Mouse (Mus musculus): ENCODE data around the gene Dtnbp1. TPM values are rescaled to one million over a fixed set of nuclear protein-coding genes. Genes with fewer than 3 reads are reported as not detected.
A peak's percentile ranks its signal among the peaks of the same experiment; 100 is the strongest.

The Dtnbp1 gene
- polyA plus RNA-seq, 1 experiment from 2014 or later: 133 TPM

DNA sequence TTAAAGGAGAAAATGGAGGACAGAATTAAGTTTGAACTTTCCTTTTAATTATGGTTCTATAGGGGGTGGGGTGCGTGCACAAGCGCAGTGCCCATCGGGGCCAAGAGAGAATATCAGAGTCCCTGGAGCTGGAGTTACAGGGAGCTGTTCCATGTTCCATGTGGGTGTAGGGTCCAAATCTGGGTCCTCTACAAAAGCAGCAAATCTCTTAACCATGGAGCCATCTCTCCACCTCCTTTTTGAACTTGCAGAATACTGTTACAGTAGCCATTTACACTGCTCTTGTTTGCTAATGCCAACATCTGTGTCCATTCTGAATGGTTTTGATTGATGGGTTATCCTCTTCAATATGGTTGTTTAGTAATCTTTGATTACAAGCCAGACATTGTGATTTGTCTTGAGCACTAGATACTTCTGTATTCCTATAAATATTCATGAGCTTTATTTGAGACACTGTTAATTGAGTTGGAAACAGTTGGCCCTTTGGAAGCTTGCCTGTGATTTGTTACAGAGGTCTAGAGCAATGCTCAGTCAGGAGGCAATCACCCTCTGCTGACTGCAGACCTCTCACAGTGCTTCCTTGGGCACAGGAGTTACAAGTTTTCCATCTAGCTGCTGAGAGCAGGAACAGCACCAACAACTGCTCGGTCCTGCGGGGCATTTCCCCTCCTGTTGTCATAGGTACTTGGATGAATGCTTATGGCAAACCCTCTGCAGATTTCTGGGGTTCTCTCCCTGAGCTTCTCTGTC is 41.2 kb downstream of the Dtnbp1 start:
- no peak overlapping the region for H3K4me3 ChIP-seq (ENCODE audit: low read length)
- no peak overlapping the region for H3K27ac ChIP-seq (ENCODE audit: low read depth, low read length)
- WGBS: 65% methylated on average over 5 of the region's 5 CpGs
- peaks cover 5% of the 10 kb centered on the region for H3K4me1 ChIP-seq (ENCODE audit: control insufficient read depth, insufficient read depth, low read depth, low read length)
- peak; percentile 93 for ATAC-seq
- no peak overlapping the region for H3K9ac ChIP-seq (ENCODE audit: low read depth, low read length)
- no peak overlapping the region for H3K4me2 ChIP-seq (ENCODE audit: low read length)
- no peaks in the 10 kb centered on the region for H3K27me3 ChIP-seq (replicated peaks; ENCODE audit: control insufficient read depth, insufficient read depth, low read length)
- no peaks in the 10 kb centered on the region for H3K36me3 ChIP-seq (ENCODE audit: control insufficient read depth, insufficient read depth, low read length)
- H3K9me3 ChIP-seq (ENCODE audit: control insufficient read depth, low read length): no peaks in the 10 kb centered on the region

DNA sequence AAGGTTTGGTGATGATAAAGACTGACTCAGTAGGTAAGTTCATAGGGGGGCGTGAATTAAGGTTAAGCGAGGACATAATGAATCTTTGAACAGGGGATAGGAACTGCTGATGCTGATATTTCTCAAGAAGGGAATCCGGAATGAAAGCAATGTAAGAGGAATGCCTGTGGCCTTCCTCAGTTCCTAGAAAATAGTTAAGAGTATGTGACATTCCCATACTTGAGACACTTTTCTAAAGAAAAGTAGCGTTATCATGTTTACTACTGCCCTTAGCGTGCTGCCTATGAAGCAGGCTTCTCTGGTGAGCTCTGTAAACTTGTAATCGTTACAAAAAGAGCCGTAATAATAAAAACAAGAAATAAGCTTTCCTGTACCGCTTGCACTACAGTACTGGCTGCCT is 44.9 kb downstream of the Dtnbp1 start:
- Histone ChIP-seq H3K9ac (ENCODE audit: low read depth, low read length) (no peak overlapping the region), H3K27ac (ENCODE audit: low read depth, low read length) (no peak overlapping the region), H3K4me3 (ENCODE audit: low read length) (no peak overlapping the region), H3K27me3 (replicated peaks; ENCODE audit: control insufficient read depth, insufficient read depth, low read length) (no peaks in the 10 kb centered on the region), H3K4me1 (ENCODE audit: control insufficient read depth, insufficient read depth, low read depth, low read length) (peaks cover 5% of the 10 kb centered on the region), H3K36me3 (ENCODE audit: control insufficient read depth, insufficient read depth, low read length) (no peaks in the 10 kb centered on the region), H3K9me3 (ENCODE audit: control insufficient read depth, low read length) (no peaks in the 10 kb centered on the region), H3K4me2 (ENCODE audit: low read length) (no peak overlapping the region)
- no peak for ATAC-seq
- WGBS: 91% methylated on average over 8 of the region's 8 CpGs

DNA sequence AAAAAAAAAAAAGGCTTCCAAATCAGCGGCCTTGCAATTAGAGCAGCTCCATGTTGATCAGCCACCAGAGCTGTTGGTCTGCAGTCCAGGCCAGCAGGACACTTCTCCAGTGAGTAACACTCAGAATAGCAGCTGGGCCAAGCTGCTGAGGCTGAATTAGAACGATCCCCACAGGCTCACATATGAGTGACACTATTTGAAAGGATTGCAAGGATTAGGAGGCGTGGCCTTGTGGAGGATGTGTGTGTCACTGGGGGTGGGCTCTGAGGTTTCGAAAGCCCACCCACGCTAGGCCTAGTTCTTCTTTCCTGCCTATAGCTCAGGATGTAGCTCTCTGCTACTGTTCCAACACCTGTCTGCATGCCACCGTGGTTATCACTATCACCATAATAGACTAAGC is 46.2 kb downstream of the Dtnbp1 start:
- Histone ChIP-seq H3K4me1 (ENCODE audit: control insufficient read depth, insufficient read depth, low read depth, low read length) (no peaks in the 10 kb centered on the region), H3K27me3 (replicated peaks; ENCODE audit: control insufficient read depth, insufficient read depth, low read length) (no peaks in the 10 kb centered on the region), H3K9ac (ENCODE audit: low read depth, low read length) (no peak overlapping the region), H3K4me3 (ENCODE audit: low read length) (no peak overlapping the region), H3K36me3 (ENCODE audit: control insufficient read depth, insufficient read depth, low read length) (no peaks in the 10 kb centered on the region), H3K27ac (ENCODE audit: low read depth, low read length) (no peak overlapping the region), H3K4me2 (ENCODE audit: low read length) (no peak overlapping the region), H3K9me3 (ENCODE audit: control insufficient read depth, low read length) (no peaks in the 10 kb centered on the region)
- 91% methylated on average over 6 of the region's 6 CpGs for WGBS
- ATAC-seq: no peak

DNA sequence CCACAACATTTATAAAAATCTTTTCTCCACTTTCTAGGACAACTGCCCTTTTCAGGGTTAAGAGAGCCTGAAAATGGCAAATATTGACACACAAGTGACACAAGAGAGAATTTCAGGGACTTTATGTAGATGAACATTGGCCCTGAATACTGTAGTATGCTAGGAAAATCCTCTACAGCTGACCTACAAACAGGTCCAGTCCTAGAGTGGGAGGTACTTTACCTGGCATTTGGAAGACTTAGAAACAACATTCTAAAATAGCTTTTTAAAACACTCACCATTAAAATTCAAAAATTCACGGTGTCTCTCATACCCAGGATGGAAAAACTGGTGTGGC is 47.7 kb downstream of the Dtnbp1 start:
- WGBS: 92% methylated on average over 1 of the region's 1 CpGs
- Histone ChIP-seq H3K27me3 (replicated peaks; ENCODE audit: control insufficient read depth, insufficient read depth, low read length) (no peaks in the 10 kb centered on the region), H3K9ac (ENCODE audit: low read depth, low read length) (no peak overlapping the region), H3K4me1 (ENCODE audit: control insufficient read depth, insufficient read depth, low read depth, low read length) (no peaks in the 10 kb centered on the region), H3K9me3 (ENCODE audit: control insufficient read depth, low read length) (no peaks in the 10 kb centered on the region), H3K27ac (ENCODE audit: low read depth, low read length) (no peak overlapping the region), H3K4me3 (ENCODE audit: low read length) (no peak overlapping the region), H3K4me2 (ENCODE audit: low read length) (no peak overlapping the region), H3K36me3 (ENCODE audit: control insufficient read depth, insufficient read depth, low read length) (no peaks in the 10 kb centered on the region)
- ATAC-seq: no peak

DNA sequence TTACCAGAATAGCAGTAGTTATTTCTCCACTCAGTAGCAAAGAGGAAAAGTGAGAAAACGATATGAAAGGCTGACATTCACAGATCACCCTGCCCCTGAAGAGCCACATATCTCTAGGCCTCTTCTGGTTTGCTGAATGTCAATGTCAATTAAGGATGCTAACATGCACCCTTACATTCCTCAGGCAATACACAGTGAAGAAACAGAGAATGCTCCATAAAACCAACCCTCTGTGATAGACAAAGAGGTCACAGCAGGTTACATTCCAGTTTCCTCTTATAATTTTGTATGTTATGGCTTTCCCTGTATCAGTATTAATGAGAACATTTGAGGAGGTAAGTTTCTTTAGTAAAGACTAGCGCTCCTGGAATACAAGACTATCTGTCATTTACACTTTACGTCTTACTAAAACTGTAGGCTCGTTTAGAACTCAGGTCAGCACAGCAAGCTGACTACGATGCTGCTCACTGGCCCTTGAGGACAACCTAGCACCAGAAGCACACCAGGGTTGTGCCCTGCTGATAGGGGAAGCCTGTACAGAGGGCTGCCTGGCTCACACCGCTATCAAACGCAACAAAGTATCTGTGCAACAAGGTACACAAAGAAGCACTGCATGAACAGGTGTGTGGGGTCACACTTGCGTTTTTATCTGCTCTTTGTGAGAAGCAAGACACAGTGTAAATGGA is 48.3 kb downstream of the Dtnbp1 start:
- WGBS: 80% methylated on average over 8 of the region's 8 CpGs
- H3K36me3 ChIP-seq (ENCODE audit: control insufficient read depth, insufficient read depth, low read length): no peaks in the 10 kb centered on the region
- H3K4me1 ChIP-seq (ENCODE audit: control insufficient read depth, insufficient read depth, low read depth, low read length): no peaks in the 10 kb centered on the region
- no peak overlapping the region for H3K4me2 ChIP-seq (ENCODE audit: low read length)
- no peak overlapping the region for H3K9ac ChIP-seq (ENCODE audit: low read depth, low read length)
- ATAC-seq: no peak
- H3K9me3 ChIP-seq (ENCODE audit: control insufficient read depth, low read length): no peaks in the 10 kb centered on the region
- no peaks in the 10 kb centered on the region for H3K27me3 ChIP-seq (replicated peaks; ENCODE audit: control insufficient read depth, insufficient read depth, low read length)
- H3K27ac ChIP-seq (ENCODE audit: low read depth, low read length): no peak overlapping the region
- no peak overlapping the region for H3K4me3 ChIP-seq (ENCODE audit: low read length)

DNA sequence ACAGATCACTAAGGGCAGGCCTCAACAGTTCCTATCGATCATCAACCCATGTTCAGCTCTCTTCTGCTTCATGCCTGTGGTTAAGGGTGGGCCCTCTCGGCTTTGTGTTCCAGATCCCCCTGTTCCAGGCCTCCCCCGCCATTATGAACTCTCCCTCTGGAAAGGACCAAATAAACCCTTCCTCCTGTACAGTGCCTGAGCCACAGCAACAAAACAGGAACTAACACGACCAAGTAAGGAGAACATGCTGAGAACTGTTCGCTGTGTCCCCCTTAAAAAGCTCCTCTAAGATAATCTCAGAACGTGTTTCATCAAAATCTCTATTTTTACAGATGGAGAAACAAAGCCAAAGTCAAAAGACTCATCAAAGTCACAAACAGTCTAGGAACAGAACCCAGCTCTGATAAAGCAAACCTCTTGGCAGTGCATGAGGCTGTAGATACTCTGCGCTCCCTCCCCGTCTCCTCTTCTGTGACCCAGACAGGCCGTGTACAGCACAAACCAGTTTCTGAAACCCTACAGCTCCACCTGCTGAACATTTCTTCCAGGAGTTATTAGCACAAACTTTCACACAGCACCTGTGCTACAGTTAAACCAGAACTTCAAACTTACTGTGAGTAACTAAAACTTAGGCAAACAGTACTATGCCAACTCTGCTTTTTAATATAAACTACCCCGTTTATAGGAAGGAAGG is 49.4 kb downstream of the Dtnbp1 start:
- no peak for ATAC-seq
- 78% methylated on average over 10 of the region's 10 CpGs for WGBS
- Histone ChIP-seq H3K36me3 (ENCODE audit: control insufficient read depth, insufficient read depth, low read length) (no peaks in the 10 kb centered on the region), H3K27me3 (replicated peaks; ENCODE audit: control insufficient read depth, insufficient read depth, low read length) (no peaks in the 10 kb centered on the region), H3K9ac (ENCODE audit: low read depth, low read length) (no peak overlapping the region), H3K4me1 (ENCODE audit: control insufficient read depth, insufficient read depth, low read depth, low read length) (peaks cover 5% of the 10 kb centered on the region), H3K4me2 (ENCODE audit: low read length) (no peak overlapping the region), H3K27ac (ENCODE audit: low read depth, low read length) (no peak overlapping the region), H3K4me3 (ENCODE audit: low read length) (no peak overlapping the region), H3K9me3 (ENCODE audit: control insufficient read depth, low read length) (no peaks in the 10 kb centered on the region)

DNA sequence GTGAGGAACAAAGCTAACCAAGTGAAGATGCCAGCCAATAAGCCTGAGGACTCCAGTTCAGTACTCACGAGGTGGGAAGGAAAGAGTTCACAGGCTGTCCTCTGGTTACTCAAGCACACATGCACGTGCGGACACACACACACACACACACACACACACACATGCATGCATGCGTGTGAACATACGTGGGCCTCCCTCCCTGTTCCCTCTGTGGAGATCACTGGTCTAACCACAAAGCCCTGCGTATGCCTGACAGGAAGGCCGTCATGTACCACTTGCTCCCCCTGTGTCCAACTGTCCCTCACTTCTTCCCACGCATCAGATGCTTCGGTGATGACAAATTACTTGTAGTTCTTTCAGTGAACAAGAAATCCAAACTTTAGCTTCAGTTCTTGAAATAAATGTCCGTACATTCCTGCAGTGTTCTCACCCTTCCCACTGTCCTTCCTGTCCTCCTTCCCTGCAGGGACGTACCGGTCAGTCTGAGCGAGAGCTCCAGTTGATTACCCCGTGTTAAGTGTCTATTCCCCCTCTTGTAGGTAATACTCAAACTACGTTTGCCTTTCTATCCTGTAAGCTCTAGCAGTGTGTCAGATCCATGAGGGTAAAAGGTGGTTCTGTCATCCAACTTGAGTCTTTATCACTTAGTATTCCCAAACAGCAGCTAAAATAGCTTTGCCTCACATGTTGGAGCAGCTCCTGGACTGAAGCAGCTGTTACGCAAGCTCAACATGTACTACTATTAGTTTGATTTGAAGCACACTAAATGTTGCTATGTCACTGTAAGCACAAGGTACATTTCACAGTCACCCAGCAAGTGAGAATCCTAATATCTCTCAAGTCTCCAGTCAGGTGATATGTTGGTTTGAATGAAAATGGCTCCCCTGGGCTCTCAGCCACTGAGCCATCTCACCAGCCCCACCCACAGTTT is 53.4 kb downstream of the Dtnbp1 start:
- Histone ChIP-seq H3K4me1 (ENCODE audit: control insufficient read depth, insufficient read depth, low read depth, low read length) (peaks cover 17% of the 10 kb centered on the region), H3K36me3 (ENCODE audit: control insufficient read depth, insufficient read depth, low read length) (no peaks in the 10 kb centered on the region)
- WGBS: 85% methylated on average over 16 of the region's 16 CpGs

DNA sequence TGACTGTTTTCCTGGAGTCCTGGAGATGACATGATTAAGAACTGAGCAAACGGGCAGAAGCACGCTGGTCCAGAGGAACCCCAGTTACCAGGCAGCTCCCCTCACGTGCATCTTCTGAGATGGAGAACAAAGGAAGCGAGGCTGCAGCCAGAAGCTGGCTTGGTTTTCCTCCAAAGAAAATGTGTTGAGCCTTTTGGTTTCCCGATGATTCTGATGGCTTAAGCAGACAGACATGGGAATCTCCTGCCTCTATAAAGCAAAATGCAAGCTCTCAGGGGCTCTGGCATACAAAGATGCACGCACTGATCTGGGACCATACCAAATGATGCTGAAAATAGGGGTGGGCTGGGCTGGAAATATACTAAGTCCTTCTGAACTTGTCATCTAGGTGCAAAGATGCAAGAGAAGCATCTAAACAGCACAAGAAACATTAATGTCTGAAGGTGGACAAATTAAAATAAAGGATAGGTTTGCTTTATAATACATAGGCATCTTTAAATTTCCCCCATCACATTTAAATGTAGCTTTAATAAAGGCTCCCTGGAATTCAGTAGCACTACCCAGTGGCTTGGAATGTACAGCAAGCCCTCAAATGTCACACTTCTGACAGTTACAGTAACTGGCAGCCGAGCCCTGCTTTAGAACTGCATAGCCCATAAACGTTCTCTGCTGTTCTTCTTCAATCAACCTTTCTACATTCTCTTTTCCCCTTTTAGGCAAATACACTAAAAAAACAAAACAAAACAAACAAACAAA is 54.9 kb downstream of the Dtnbp1 start:
- Histone ChIP-seq H3K27ac (ENCODE audit: low read depth, low read length) (peak overlapping the region; percentile 82), H3K27me3 (replicated peaks; ENCODE audit: control insufficient read depth, insufficient read depth, low read length) (no peaks in the 10 kb centered on the region), H3K4me1 (ENCODE audit: control insufficient read depth, insufficient read depth, low read depth, low read length) (peaks cover 20% of the 10 kb centered on the region), H3K4me2 (ENCODE audit: low read length) (peak overlapping the region; percentile 67), H3K36me3 (ENCODE audit: control insufficient read depth, insufficient read depth, low read length) (no peaks in the 10 kb centered on the region), H3K9ac (ENCODE audit: low read depth, low read length) (peak overlapping the region; percentile 57), H3K9me3 (ENCODE audit: control insufficient read depth, low read length) (no peaks in the 10 kb centered on the region), H3K4me3 (ENCODE audit: low read length) (peak overlapping the region; percentile 39)
- WGBS: 3% methylated on average over 8 of the region's 8 CpGs
- ATAC-seq: peak; percentile 85

More for the DNA sequence above, 53.4 kb downstream of the Dtnbp1 start:
- H3K27me3 ChIP-seq (replicated peaks; ENCODE audit: control insufficient read depth, insufficient read depth, low read length): no peaks in the 10 kb centered on the region
- no peak overlapping the region for H3K9ac ChIP-seq (ENCODE audit: low read depth, low read length)
- H3K27ac ChIP-seq (ENCODE audit: low read depth, low read length): no peak overlapping the region
- ATAC-seq: no peak
- H3K9me3 ChIP-seq (ENCODE audit: control insufficient read depth, low read length): no peaks in the 10 kb centered on the region
- H3K4me3 ChIP-seq (ENCODE audit: low read length): no peak overlapping the region
- no peak overlapping the region for H3K4me2 ChIP-seq (ENCODE audit: low read length)
